Mouse (Mus musculus): Measurements from ENCODE around the gene Phf13. TPM values are rescaled to one million over a fixed set of nuclear protein-coding genes. Genes with fewer than 3 reads are reported as not detected.

Gene Phf13
- total RNA-seq, 2 experiments from 2014 or later = 14.8 to 15.3 TPM

DNA sequence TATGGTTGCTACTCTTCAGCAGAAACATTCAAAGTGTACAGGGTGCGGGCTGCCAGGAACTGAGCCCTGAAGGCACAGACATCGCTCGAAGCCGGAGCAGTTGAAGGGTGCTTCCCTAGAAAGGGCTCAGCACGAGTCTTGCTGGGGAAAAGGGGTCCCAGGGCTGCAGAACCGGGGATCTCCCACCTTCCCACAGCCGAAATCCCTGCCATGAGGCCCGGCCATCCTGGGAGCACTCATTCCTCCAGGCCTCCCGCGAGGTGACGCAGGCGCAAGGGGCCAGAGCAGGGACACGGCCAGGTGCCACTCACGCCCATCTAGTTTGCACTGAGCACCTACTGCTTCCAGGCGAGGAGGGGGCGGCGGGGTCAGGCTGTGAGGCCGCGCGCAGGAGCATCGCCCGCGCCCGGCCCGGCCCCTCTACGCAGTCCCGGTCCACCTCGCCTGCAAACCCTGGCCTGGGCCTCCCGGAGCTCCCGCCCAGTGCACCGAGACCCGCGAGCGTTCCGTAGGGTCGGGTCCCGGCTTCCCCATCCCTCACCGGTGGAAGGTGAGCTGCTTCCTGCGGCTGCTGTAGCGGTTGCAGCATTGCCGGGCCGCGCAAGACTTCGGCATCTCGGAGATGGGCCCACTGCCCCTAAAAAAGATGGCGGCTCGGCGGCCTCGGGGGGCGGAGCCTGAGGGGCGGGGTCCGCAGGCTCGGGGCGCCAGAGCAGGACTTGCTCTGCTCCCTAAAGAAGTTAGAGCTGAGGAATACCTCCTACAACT lies 7.5 kb downstream of the Phf13 start, which contains the start of gene Thap3:
Thap3 (minus strand) TSS at position 656 of the 768 bp plus-strand sequence.
- peak; percentile 85 for DNase-seq

DNA sequence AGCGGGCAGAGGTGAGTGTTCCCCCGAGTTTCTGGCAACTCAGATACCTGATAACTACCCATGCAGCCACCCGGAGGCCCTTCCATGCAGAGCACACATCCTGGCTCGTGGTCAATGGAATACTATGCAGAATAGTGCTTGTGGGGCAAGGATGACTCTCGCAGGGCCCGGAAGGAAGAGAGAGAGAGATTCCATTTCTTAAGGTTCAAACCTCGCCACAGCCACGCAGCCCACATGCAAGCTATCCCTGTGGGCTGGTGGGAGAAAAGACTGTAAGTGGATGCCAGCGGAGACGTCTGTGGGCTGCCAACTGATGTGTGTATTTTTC lies 8.1 kb downstream of the Phf13 start:
- DNase-seq = no peak

DNA sequence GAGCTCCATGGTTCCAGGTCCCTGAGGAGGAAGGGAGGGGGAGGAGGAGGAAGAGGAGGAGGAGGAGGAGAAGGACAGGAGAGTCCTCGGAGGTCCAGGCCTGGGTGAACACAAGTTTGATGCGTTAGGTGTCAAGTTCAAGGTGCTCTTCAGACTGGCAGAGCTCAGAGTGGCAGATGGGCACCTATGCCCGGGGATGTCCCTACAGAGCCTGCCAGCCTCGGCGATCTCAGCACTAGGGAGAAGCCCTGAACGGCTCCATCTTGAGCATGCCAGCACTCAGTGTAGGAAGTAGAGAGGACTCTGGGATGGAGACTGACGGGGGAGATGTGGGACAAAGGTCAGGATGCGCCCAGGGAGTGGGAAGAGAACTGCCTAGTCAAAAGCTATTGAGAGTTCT lies 9.4 kb downstream of the Phf13 start:
- no peak for DNase-seq

DNA sequence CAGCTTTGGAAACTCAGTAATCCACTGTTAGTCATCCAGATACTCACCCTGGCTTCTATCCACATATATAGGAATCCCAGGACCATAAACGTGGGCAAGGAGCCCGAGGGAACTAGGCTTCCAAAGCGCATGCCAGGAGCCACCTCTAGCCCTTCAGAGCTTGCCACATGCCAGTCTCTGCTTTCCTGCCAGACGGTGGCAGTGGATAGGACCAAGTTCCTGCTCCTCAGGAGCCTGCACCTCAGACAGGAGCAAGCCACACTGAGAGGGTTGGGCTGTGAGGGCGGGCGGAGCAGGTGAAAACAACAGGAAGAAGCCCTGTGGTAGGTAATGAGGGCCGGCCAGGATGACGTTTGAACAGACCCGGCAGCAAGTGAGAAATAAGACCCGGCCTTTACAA lies 10.2 kb downstream of the Phf13 start:
- DNase-seq = no peak

DNA sequence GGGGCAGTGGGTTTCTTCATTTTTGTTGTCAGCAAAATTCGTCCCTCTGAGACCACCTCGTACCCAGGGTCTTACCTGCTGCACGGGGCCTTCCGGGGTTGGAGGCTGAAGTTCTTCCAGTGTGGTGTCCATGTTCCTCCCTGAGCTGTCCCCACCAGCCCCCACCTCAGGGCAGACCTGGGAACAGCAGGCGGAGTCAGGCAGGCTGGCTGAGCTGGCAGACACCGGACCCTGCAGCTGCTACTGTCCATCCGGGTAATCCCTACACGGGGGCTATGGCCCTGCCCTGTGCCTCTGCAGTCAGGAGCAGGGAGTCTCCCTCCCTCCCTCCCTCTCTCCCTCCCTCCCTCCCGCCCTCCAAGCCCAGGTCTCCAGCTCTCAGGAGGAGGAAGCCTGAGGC lies 12.5 kb downstream of the Phf13 start:
- DNase-seq = no peak

DNA sequence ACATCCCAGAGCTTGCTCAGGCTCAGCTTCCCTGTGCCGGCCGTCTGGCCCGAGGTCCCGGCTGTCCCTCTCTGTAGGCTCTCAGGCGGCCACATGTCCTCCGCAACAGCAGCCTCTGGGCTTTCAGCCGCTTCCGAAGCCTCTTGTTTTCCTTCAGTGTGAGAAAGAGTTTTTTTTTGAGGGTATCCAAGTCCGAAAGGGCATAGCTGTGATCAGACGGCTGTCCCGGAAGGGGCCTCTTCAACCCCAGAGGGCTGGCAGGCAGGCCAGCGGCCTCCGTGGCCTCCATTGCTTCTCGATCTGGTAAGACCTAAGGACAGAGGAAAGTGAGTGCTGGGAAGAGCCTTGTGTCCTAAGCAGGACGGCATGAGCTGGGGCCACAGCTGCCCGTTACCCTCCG lies 13.0 kb downstream of the Phf13 start:
- DNase-seq = no peak

DNA sequence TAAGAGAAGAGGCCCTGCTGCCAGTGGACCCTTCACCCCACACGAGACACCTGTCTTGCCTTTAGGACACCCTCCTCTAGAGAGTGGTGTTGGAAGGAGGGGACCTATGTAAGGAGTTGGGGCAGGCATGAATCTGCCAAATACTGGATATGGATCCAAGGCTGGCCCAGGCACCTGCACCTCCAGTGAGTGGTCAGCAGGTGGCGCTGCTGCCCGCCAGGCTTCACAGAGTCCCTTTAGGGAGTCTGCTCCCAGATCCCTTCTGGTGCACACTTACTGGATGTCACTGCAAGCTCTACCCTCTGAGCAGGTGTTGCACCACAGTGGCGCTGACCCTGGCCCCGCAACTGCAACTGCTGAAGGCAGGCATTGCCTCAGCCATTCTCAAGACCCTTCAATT lies 14.7 kb downstream of the Phf13 start:
- peak; percentile 90 for DNase-seq

DNA sequence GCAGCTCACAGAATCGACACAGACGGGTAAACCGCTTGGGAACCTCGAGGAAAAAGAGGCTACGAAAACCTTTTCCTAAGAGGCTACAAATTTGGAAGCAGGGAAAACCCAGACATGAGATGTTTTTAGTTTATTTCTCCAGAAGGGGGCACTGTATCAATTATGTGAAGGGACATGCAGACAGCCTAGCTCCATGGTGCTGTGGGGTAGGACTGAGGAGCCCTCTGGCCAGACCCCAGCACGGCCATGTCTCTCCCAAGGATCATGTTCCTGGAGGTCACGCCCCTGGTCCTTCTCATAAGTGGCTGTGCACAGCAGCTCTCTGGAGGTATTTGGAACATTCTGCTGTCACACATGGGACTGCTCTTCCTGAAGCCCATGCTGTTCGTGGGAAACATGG lies 15.4 kb downstream of the Phf13 start:
- DNase-seq = no peak

DNA sequence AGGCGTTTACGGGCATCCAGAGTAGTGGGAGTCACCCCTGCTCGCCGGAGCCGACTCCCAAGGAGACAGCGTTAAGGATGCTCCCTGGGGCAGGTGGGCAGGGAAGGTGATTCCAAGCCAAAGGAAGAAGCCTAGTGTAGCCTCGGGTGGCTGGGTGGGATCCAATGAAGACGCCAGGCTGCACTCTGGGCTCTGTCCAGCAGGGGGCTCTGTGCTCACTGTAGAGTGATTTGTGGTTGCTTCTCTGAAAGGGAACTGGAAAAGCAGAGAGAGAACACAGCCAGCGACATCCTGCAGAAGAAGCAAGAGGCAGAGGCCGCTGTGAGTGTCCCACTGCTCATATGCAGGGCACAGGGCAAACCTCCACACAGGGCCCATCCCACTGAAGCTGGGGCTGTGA lies 18.3 kb downstream of the Phf13 start:
- DNase-seq = peak; percentile 93

DNA sequence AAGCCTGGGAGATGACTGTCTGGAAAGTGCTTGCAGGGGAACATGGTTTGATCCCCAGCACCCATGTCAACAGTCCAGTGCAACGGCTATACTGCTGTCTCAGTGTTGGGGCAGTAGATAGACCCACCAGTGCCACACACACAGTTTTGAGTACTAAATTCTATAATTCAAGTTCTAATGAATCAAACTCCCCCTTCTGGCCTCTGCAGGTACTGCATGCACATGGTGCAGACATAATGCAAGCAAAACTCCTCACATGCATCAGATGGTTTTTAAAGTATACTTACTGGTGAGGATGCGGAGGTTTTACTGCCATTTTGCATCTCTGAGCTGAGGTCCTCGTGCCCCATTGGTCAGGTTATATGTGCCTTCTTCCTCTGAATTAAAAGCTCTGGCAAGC lies 20.6 kb downstream of the Phf13 start:
- DNase-seq = peak; percentile 64

DNA sequence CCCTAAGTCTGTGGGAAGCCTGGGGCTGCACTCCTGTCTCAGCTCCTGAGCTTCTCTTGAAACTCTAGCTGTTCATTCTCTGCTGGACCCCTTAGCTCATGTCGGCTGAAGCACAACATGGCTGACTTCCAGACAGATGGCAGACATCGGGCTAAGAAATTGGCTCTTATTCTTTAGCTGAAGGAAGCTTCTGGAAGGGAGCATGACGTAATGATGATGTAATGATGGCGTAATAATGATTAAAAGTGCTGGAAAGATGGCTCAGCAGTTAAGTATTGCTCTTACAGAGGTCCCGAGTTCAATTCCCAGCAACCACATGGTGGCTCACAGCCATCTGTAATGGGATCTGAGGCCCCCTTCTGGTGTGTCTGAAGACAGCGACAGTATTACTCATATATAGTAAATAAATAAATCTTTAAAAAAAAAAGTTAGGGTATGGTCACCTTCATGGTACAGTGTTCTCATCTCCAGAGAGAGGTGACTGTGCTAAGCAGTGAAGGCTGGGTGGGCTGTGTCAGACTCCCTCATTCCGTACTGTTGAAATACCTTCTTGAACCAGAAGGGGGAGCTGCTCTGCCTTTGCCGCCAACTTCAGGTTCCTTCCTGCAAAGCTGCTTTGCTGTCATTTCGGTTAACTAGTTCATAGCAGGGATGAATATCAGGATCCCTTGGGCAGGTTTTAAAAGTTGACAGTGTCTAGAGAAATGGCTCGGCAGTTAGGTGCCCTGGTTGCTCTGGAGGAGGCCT lies 23.7 kb downstream of the Phf13 start:
- peak; percentile 60 for DNase-seq

DNA sequence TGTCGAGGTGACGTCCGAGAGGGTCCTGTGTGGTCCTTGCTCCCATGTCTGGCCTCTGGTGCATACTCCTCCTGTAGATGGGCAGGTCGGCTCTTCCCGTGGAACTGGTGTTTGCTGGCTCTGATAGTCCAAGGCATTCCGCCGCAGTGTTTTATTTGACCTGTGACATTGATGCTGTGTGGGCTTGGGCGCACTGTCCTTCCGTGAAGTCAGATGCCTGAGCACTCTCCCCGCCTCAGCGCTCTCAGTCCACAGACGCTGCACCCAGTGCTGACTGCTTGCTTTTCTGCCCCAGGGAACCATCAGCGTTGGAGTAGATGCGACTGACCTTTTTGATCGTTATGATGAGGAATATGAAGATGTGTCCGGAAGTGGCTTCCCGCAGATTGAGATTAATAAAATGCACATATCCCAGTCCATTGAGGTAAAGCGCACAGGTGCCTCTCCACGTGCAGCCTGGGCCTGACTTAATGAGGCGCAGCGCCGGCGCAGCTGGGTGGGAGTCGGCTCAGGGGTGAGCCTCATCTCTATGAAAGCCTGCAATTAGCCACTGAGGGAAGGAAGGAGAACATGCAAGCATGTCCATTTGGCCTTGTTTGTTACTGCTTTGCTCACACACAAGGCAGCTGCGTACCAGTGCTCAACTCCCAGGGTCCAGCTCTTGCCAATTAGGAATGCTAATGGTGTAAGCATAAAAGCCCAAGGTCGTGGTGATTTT lies 27.7 kb downstream of the Phf13 start:
- DNase-seq = no peak

DNA sequence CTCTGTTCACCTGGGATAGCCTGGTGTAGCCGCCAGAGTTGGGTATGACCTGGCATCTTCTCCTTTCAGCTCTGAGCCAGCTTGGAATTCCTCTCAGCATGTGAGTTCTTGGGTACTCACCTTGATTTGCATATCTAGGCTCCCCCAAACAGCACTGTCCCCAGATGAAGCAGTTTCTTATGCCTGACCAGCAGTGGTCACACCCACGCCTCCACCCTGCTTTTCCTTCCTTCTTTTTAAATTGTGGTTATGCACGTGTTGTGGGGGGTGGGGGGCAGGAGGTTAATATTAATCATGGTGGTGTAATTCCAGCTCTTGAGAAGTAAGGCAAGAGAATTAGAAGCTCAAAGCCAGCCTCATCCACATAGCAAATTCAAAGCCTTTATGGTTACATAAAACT lies 33.2 kb downstream of the Phf13 start:
- no peak for DNase-seq

DNA sequence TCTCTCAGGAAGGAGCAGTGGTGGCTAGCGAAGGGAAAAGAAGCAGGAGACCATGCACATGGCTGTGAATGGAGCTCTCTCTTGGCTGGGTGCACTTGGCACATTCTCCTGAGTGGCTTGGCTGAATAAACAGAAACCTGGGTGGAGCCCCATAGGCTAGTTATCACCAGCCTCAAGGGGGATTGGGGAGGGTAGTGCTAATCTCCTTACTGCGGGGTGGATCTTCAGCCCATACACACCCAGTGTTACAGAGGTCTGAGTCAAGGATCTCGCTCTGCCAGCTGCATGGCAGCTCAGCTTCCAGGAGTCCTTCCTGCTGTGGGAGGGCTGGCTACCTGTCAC lies 35.6 kb downstream of the Phf13 start:
- no peak for DNase-seq

DNA sequence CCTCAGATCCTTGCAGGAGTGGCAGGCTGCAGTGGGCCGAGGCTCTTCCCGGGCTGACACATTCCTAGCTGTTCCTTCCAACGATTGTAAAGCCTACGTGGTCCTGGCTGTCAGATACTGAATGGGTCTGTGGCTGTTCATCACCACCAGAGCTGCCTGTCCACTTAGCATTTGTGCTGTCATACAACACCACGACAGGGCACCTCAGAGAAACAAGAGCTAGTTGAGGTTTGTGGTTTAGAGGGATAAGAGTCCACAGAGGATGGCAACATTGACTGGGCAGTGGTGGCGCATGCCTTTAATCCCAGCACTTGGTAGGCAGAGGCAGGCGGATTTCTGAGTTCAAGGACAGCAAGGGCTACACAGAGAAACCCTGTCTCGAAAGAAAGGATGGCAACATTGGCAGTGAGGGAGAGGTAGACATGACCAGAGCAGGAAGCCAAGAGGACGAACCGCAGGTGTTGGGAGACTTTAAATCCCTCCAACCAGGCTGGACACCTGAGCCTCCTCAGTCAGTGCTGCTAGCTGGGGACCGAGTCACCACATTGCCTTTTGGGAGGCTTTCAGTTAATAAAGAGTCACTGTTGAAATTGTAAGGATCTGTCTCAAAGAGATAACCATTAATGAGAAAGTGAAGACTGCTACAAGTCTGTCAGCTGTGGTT lies 36.1 kb downstream of the Phf13 start:
- no peak for DNase-seq

DNA sequence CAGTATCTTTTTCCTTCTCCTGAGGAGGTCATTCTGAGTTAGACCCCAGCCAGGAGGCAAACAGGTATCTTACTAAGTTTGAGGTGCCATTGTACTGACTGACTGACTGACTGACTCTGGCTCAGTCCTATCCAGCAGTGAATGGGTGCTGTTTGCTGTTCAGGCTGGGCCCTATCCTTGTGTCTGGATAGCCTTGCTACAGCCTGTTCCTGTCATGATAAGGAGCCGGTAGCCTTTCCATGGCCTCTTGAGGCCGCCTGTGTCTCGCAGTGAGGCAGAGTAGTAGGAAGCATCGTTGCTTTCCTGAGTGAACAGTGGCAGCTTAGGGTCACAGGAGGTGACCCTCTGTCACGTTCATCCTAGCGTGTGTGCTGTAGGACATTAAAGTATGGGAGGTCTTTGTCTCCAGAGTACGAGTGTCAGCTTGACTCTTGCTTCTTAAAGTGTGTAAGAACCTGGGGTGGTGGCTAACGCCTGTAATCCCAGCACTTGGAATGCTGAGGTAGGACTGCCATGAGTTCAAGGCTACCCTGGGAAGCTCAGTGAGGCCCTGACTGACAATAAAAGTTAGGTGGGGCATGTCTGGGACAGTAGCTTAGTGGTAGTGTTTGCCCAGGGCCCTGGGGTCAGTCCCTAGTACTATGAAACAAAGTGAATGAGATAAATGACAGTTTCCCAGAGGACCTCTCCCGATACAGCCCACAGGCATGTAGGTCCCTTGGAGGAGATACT lies 38.3 kb downstream of the Phf13 start:
- DNase-seq = no peak

DNA sequence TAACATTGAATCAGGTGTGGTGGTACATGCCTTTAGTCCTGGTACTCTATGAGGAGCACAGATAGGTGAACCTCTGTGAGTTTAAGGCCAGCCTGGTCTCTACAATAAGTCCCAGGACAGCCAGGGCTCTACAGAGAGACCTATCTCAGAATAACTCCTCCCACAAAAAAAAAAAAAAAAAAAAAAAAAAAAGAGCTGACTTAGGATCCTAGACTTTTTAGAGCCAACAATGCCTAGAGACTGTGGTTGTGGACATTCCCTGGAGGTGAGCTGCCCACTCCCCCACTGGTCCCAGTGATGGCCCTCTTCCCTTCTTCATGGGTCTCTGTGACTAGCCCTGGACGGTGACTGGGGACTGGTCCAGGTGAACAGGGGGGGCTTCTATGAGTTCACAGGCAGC lies 40.3 kb downstream of the Phf13 start:
- no peak for DNase-seq

DNA sequence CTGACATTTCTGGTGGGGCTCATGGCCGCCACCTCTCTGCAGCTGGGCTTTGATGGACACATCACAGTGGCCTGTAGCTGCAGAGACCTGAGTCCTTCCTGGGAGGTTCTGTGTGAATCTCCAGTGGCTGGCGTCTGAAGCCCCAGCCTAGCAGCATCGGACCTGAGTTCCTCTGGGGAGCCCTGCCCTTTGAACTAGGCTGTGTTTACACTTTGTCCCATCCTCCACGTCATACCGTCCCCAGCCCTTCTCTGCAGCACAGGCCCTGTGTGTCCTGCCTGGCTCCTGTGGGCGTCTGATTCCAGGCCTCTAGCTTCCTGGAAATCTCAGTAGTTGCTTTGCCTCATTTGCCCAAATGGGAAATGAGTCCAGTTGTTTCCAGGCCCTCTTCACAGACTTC lies 42.8 kb downstream of the Phf13 start:
- DNase-seq = no peak

DNA sequence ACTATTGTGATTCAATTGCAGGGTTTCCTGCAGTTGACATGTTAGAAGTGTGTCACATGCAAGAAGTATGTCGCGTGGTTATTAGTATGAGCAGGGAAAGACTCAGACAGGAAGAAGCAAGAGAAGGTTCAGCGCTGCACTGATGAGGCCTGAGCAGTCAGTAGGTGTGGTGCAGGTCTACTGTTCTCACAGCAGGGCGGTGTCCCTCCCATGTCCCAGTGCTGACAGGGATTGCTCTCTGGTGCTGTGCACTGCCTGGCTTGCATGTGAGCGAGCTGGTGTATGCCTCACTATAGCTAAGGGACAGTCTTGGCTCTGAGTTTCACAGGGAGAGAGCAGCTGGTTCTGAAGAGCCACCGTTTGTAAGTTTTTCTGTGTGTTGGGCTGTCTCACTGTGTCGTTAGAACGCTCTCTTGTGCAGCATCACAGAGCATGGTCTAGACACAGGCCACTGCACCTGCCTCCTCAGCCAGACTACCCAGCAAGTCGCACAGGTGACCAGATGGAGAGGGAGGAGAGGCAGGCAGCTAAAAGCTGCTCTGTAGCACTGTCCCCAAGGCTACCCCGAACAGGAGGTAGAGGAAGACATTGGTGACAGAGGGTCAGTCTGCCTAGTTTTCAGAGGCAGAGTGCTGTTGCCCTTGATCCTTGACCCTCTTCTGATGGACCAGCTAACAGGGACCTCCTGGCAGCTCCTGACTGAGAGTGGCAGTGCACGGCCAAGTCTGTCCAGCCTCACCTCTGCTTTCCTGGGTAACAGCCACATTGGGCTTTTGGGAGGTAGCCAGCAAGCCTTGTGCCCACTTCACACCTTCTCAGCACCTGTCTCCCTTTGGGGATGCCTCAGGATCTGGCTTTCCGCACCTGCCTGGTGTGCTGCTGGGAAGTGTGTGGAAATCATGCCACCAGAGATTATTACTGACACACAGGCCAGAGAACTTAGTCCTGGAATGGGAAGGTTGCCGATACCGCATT lies 47.3 kb downstream of the Phf13 start:
- peak; percentile 47 for DNase-seq

DNA sequence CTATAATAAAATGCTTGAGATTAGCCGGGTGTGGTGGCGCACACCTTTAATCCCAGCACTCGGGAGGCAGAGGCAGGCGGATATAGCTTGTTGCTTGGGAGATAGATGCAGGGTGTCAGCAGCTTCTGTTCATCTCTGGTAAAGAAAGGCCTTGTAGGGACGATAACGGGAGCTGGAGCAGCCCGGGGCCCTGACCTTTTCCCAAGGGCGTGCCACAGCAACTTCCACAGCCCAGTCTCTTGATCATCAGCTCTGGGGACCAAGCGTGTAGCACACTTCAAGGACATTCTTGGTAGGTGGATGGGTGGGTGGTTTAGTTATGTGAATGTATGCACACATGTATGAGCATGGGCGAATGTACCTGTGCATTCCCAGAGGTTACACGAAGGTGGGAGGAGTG lies 49.8 kb downstream of the Phf13 start:
- DNase-seq = no peak

Measured in heart, postnatal 4 days (tissue).